Mouse (Mus musculus): Measurements from ENCODE around the gene Dcaf6.

Dcaf6 gene

DNA sequence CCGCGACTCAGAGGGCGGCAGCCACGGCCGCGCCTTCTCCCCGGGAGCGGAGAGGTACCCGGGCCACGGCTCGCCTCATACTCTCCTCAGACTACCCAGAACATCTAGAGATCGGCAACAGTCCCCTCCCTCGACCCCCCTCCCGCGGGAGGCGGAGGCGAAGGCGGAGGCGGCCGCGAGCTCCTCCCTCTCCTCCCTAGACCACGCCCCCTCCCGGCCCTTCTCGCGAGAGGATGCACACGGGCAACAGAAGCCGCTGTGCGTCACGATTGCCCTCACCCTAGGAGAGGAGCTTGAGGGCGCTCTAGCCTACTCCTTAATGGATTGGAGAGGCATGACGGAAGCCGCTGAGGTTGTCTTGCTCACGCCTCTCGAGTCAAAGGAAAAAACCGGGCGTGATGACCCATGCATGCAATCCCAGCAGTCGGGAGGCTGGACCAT, at the start of gene Dcaf6, which contains the start of gene Mpc2:
TSS of gene Dcaf6 (minus strand) at position 116 of the 441 bp plus-strand sequence.
TSS of gene Mpc2 (plus strand) at position 278 of the 441 bp plus-strand sequence.
- DNase-seq (ENCODE audit: low spot score in 2 of 2): peak; percentile 99 to 100

DNA sequence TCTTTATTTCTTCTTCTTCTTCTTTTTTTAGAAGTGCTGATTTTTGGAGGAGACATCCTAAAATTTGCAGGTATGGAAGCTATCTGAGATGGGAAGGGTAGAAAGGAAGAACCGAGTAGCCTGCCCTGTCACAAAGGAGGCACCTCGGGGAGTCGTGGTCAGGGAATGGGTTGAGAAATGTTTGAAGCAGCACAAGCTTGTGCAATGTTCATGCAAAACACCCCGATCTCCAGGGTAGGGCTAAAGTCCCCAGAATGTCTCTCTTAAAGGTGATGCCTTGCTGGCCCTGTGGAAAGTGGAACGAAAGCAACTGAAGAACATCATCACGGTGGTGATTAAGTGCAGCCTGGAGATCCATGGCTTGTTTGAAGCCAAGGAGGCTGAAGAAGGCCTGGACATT, 46.0 kb upstream of the Dcaf6 start:
- DNase-seq (ENCODE audit: low spot score in 2 of 2): no peak

- DNase-seq (ENCODE audit: low spot score in 2 of 2): no peak
Measured at GRCm38 (mm10) chr1:165503307-165504024, 43.2 kb upstream of the Dcaf6 start.

GRCm38 (mm10) chr1:165498856-165499255, 38.6 kb upstream of the Dcaf6 start:
- no peak for DNase-seq (ENCODE audit: low spot score in 2 of 2)

DNA sequence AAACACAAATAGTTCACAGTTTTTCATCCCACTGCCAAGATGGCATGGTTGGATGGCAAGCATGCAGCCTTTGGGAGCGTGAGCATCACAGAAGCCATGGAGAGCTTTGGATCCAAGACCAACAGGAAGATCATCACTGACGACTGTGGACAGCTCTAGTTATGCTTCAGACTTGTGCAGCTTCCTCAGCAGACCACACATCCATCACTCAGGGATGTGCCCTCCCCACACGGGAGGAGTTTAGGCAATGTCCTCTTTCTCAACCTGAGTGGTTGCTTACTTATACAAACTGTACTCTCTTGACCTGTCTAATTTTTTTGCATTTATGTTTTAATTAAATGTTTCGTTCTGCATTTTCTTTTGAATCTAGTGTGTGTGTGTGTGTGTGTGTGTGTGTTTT, 28.9 kb upstream of the Dcaf6 start:
- DNase-seq (ENCODE audit: low spot score in 2 of 2): no peak

- DNase-seq (ENCODE audit: low spot score in 2 of 2): no peak
Measured at GRCm38 (mm10) chr1:165486108-165486507, 25.8 kb upstream of the Dcaf6 start.

DNA sequence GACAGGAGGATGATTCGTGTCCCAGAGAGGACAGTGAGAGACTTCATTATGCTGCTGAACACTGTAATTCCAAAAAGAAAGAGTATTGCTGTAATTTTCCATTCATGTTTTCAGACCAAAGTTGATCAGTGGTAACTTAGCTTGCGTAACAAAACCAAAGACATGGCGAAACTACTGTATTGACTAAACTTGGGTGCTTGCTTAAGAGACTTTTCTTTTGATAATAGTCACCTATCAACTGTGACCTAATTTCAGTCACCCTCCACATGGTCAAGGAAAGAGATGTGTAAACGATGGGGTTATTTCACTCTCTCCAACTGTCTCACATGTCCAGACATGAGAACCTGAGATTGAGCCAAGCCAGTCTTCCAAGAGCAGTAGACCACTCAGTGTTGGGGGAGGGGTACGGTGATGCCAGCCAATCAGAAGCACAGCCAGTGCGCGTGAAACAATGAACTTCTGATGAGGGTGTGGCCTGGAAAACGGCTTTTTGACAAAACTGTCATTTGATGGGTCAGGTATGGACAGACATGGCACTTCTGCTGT, 24.5 kb upstream of the Dcaf6 start, which contains the start of gene Adcy10:
TSS of gene Adcy10 (plus strand) at position 496 of the 546 bp plus-strand sequence.
- DNase-seq (ENCODE audit: low spot score in 2 of 2): no peak

DNA sequence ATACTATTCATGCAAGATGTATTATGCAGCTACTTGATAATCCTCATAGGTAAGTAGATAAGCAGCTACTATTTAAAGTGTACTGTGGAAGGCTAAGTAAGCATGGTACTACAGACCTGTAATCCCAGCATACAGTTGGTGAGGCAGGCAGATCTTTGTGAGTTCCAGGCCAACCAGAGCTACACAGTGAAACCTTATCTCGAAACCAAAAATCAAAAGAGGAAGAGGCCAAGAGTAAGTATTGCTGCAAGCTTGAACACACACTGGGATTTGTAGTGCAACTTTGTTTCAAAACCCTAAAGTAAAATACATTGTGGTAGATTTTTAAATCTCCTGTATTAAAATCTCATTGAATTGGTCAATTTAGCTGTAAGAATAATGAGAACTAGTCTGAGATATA, 11.2 kb upstream of the Dcaf6 start:
- DNase-seq (ENCODE audit: low spot score in 2 of 2): no peak

- no peak for DNase-seq (ENCODE audit: low spot score in 2 of 2)
Measured at GRCm38 (mm10) chr1:165469717-165470116, 9.4 kb upstream of the Dcaf6 start.

DNA sequence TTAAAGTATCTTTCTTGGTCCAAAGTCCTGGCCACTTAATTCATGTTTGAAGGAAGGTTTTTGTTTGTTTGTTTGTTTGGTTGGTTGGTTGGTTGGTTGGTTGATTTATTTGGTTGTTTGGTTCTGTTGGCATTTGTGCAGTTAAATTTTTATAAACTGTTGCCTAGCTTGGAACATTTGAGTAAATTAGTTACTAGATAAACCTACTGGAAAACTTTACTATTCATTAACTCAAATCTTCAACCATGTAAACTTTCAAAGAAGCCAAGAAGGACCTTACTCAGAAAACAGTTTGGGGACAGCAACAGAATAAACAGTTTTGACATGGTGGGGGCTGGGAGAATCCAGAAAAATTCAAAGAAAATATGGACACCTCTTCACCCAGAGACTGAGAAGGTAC, 8.7 kb upstream of the Dcaf6 start:
- no peak for DNase-seq (ENCODE audit: low spot score in 2 of 2)

- no peak for DNase-seq (ENCODE audit: low spot score in 2 of 2)
Measured at GRCm38 (mm10) chr1:165464574-165464973, 4.3 kb upstream of the Dcaf6 start.

- no peak for DNase-seq (ENCODE audit: low spot score in 2 of 2)
Measured at GRCm38 (mm10) chr1:165462861-165463260, 2.6 kb upstream of the Dcaf6 start.

DNA sequence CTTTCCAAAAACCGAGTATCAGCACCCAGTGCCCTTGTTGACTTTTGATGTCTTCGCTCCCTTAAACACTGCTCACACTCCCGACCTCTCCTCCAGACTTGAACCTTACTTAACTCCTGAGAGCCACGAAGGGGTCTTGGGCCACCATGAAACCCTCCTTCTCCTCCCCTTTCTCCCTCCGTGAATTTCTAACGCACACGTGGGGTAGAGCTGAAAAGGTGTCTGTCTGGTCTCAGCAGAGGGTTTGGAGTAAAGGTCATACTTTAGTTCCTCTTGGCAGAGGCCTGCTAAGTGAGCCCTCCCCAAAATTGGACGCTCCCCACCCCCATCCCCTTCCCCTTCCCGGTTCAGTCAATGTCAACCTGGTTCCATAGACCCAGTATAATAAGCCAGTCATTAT, 1.4 kb upstream of the Dcaf6 start:
- no peak for DNase-seq (ENCODE audit: low spot score in 2 of 2)

GRCm38 (mm10) chr1:165460801-165461377, 614 bp upstream of the Dcaf6 start:
- DNase-seq (ENCODE audit: low spot score in 2 of 2): peak; percentile 99

DNA sequence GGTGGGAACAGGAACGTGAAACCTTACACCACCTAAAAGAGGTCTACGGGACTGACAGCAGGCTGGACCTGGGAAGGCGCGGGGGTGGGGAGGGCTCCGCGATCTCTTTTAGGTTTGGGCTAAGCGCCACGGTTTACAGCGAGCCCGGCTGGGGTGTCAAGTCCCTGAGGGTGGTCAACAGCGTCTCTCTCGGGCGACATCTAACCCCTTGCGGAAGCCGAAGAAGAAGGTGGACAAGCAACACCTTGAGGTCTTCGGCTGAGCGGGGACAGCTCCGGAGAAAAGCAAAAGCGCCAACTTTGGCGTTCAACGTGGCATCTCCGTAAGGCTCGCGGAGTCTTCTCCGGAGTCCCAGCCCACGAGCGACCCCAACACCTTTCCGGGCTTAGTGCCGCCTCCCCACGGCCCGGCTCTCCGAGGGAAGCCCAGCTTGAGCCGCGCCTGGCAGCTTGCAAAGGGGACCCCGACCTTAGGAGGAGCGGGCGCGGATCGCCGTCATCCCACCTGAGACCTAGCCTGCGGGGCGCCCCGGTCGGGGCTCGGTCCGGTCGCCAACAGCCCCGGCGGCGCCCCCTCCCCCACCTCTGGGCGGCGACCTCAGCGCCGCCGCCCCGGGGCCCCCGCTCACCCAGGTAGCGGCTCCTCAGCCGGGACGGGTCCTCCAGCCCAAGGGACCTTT, 633 bp downstream of the Dcaf6 start:
- peak; percentile 27 to 63 for DNase-seq (ENCODE audit: low spot score in 2 of 2)

DNA sequence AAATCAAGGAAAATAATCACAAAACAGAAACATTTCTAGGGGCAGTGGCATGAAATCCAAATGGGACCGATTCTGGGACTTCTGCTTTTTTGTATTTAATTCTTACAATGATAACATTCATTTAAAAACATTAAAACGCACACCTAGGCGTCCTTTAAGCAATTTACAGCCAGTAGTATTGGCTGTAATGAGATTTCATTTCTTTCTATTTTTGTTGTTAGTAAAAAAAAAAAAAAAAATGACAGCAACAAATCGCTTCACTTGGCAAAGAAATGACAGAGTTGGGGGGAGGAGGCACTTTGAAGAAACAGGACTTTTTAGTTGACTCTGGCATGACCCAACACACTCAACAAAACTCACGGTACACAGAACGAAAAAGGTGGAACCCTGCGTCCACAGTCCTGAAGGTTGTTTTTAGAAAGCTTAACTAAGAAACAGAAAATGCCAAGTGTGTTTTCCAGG, 1.2 kb downstream of the Dcaf6 start:
- DNase-seq (ENCODE audit: low spot score in 2 of 2): no peak

DNA sequence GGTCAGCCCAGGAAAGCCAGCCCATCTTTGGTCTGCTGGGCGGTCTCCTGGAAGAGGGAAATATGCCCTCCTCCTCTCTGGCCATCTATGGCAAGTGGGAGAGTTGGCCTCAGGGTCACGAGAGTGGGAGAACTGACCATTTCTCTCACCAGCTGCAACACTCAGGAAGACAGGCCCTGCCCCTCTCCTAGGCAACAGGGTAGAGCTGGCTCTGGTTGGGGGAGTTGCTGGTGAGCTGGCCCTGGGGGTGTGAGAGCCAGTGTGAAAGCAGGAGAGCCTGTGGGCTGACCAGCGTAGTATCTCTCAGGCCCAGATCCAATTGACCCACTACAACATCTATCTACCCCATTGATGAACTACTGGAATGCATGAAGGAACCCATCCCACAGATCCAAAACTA, 18.6 kb downstream of the Dcaf6 start:
- no peak for DNase-seq (ENCODE audit: low spot score in 2 of 2)

GRCm38 (mm10) chr1:165441201-165441600, 19.1 kb downstream of the Dcaf6 start:
- no peak for DNase-seq (ENCODE audit: low spot score in 2 of 2)

DNA sequence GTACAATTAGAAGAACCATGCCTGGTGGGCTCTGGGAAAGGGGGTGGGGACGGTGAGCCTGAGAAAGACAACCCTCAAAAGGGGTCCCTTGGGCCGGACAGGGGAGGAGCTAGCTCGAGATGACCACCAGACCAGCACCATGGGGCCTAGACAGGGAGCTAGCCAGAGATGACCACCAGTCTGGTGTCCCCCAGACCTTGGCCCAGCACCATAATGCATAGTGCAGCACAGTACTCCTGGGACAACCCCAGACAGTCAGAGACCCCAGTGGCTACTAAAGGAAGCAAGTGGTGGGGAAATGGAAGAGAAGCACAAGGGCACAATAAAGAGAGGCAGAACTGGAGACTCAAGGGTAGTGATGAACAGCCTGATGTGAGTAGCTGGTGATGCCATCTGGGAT, 19.5 kb downstream of the Dcaf6 start:
- DNase-seq (ENCODE audit: low spot score in 2 of 2): no peak

DNA sequence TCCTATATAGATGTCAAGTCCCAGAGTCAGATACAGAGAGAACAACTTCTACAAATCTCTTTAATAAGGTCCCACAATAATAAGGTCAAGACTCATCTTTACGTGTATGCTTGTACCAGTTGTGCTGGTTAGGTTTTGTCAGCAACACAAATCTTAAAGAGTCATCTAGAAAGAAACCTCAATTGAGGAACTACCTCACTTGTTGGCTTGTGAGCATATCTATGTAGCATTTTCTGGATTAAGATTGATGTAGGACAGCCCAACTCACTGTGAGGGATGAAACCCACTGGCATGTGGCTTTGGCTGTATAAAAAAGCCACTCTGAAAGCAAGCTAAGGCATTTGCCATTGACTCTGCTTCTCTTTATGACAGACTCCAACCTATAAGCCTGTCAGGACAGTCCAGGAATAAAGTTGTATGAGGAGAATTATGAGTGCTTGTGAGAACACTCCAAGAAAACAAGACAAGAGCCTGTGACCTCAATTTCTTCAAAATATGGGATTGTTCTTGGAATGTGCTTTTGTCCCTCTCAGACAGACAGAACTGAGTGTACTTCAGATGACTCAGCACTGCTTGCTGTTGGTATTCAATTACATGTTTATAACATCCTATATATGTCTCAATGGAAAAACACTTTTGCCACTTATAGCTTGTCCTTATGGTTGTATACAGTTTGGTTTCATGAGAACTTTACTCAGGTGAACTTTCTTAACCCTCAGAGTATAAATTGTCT, 21.8 kb downstream of the Dcaf6 start:
- DNase-seq (ENCODE audit: low spot score in 2 of 2): no peak

GRCm38 (mm10) chr1:165432883-165433282, 27.4 kb downstream of the Dcaf6 start:
- DNase-seq (ENCODE audit: low spot score in 2 of 2): no peak

DNA sequence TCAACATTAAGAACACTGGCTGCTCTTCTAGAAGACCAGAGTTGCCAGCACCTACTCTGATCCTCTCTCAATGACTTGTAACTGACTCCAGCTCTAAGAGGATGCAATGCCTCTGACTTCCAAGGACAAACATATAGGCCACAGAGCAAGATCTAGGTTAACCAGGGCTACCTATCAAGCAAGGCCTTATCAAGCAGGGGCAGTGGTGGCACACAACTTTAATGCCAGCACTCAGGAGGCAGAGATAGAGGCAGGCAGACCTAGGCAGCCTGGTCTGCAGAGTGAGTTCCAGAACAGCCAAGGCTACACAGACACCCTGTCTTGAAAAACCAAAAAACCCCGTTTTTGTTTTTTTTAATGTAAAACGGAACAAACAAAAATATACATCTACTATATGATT, 34.0 kb downstream of the Dcaf6 start:
- DNase-seq (ENCODE audit: low spot score in 2 of 2): no peak
